Mouse (Mus musculus): ENCODE results near the gene 1700001P01Rik.

- no peak for TF ChIP-seq CTCF (IDR thresholded peaks at IDR 0.05; ENCODE audit: insufficient read depth, low read length)
- TF ChIP-seq POLR2A (IDR thresholded peaks at IDR 0.05; ENCODE audit: borderline replicate concordance, extremely low read depth, low read depth, low read length), result no peak
These were observed 42.9 kb upstream of the 1700001P01Rik start for GRCm38 (mm10) chr11:97818571-97818970.
